8 mouse cellular contexts compared by ENCODE assay signal in the genomic region with DNA sequence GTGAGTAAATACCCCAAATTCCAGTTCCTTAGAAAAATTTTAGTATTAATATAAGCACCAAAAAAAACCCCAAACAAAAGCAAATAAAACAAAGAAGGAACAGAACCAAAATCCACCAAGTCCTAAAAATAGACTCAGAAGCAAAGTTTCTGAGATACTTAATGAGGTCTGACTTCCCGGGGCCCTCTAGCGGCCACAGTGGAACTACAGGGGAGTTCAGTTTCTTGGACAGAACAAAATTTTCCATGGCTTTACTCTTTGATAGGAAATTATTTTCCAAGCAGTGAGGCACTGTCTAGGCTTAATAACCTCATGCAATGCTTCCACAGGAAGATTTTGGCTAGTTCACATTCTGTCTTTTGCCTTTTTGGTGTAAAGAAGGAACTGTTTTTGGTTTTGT. TPM values are rescaled to one million over a fixed set of nuclear protein-coding genes. Genes with fewer than 3 reads are reported as not detected.
DNase-seq lines count a peak whose midpoint lies in the region; ATAC-seq and TF ChIP-seq lines count a peak whose summit lies in the region.

No protein-coding gene starts in this region.

- TF ChIP-seq CTCF in intestine, postnatal 0 days (IDR thresholded peaks at IDR 0.05; ENCODE audit: low read depth): peak; percentile 81
- peak; percentile 68 for TF ChIP-seq CTCF in heart, postnatal 0 days (IDR thresholded peaks at IDR 0.05; ENCODE audit: low read depth)
- peak; percentile 98 for TF ChIP-seq CTCF in left cerebral cortex, adult 2 months (IDR thresholded peaks at IDR 0.05)

- H3K4me2 ChIP-seq in intestine, postnatal 0 days (replicated peaks; ENCODE audit: low read depth): no peak overlapping the region
- no peak overlapping the region for H3K4me2 ChIP-seq in intestine, embryonic 16.5 days (ENCODE audit: low read depth, low read length)
- no peak overlapping the region for H3K4me2 ChIP-seq in heart, postnatal 0 days (ENCODE audit: low read depth, low read length)

- H3K4me3 ChIP-seq in intestine, postnatal 0 days (ENCODE audit: low read depth, low read length): no peak overlapping the region
- no peak overlapping the region for H3K4me3 ChIP-seq in intestine, embryonic 16.5 days (ENCODE audit: low read length)
- no peak overlapping the region for H3K4me3 ChIP-seq in heart, postnatal 0 days (ENCODE audit: low read depth, low read length)
- H3K4me3 ChIP-seq in left cerebral cortex, adult 2 months: no peak overlapping the region

- H3K36me3 ChIP-seq in intestine, postnatal 0 days (ENCODE audit: control insufficient read depth, insufficient read depth): no peaks in the 10 kb centered on the region
- no peaks in the 10 kb centered on the region for H3K36me3 ChIP-seq in intestine, embryonic 16.5 days (ENCODE audit: control insufficient read depth, insufficient read depth, low read length)
- H3K36me3 ChIP-seq in heart, postnatal 0 days (replicated peaks; ENCODE audit: control insufficient read depth, insufficient read depth, low read length): no peaks in the 10 kb centered on the region

- 0% methylated on average over 2 of the region's 2 CpGs for WGBS in intestine, postnatal 0 days
- WGBS in intestine, embryonic 16.5 days: 0% methylated on average over 2 of the region's 2 CpGs
- 0% methylated on average over 2 of the region's 2 CpGs for WGBS in heart, postnatal 0 days

- no peak overlapping the region for H3K27ac ChIP-seq in intestine, postnatal 0 days (ENCODE audit: low read depth, low read length)
- H3K27ac ChIP-seq in intestine, embryonic 16.5 days (ENCODE audit: low read length): no peak overlapping the region
- H3K27ac ChIP-seq in heart, postnatal 0 days (ENCODE audit: low read depth): no peak overlapping the region
- no peak overlapping the region for H3K27ac ChIP-seq in left cerebral cortex, adult 2 months

- no peak for ATAC-seq in intestine, postnatal 0 days
- ATAC-seq in intestine, embryonic 16.5 days: no peak
- peak; percentile 33; the same call in 1 of the 2 replicates for ATAC-seq in heart, postnatal 0 days (ENCODE audit: insufficient read depth, low read depth)
- ATAC-seq in neutrophil, adult 5-6 weeks (ENCODE audit: extremely low read depth, insufficient number of reproducible peaks, low FRiP score, poor library complexity, severe bottlenecking): peak; percentile 56; the same call in 1 of the 2 replicates

- intact Hi-C loops in left cerebral cortex, adult 2 months (cut with DNase I): no loop called here

- no peaks in the 10 kb centered on the region for H3K27me3 ChIP-seq in intestine, postnatal 0 days (replicated peaks; ENCODE audit: control insufficient read depth, insufficient read depth, low read length)
- no peaks in the 10 kb centered on the region for H3K27me3 ChIP-seq in intestine, embryonic 16.5 days (replicated peaks; ENCODE audit: control insufficient read depth, insufficient read depth, low read length)
- no peaks in the 10 kb centered on the region for H3K27me3 ChIP-seq in heart, postnatal 0 days (ENCODE audit: control insufficient read depth, insufficient read depth, low read length)

- no peaks in the 10 kb centered on the region for H3K9me3 ChIP-seq in intestine, postnatal 0 days (ENCODE audit: control insufficient read depth)
- H3K9me3 ChIP-seq in intestine, embryonic 16.5 days (ENCODE audit: control insufficient read depth, low read length): no peaks in the 10 kb centered on the region
- no peaks in the 10 kb centered on the region for H3K9me3 ChIP-seq in heart, postnatal 0 days (replicated peaks; ENCODE audit: control insufficient read depth, low read length)

- no peaks in the 10 kb centered on the region for H3K4me1 ChIP-seq in intestine, postnatal 0 days (replicated peaks; ENCODE audit: control insufficient read depth, insufficient read depth, low read length)
- H3K4me1 ChIP-seq in intestine, embryonic 16.5 days (ENCODE audit: control insufficient read depth, insufficient read depth, low read length): no peaks in the 10 kb centered on the region
- H3K4me1 ChIP-seq in heart, postnatal 0 days (ENCODE audit: control insufficient read depth, insufficient read depth): no peaks in the 10 kb centered on the region; the same call in 1 of the 2 replicates

- no peak for TF ChIP-seq EP300 in heart, postnatal 0 days (IDR thresholded peaks at IDR 0.05; ENCODE audit: low read depth)

- DNase-seq in adipocyte (ENCODE audit: low spot score): peak; percentile 74
- peak; percentile 56 to 75 for DNase-seq in cerebellum, postnatal 4 days (ENCODE audit: low spot score in 2 of 2)
- DNase-seq in heart, postnatal 0 days (ENCODE audit: low spot score): peak; percentile 74
- peak; percentile 69 to 77 for DNase-seq in left cerebral cortex, adult 2 months (ENCODE audit: extremely low spot score in 1 of 2, low spot score in 2 of 2)
- DNase-seq in thymus, postnatal 0 days (ENCODE audit: low spot score): peak; percentile 45

- no peak overlapping the region for H3K9ac ChIP-seq in intestine, postnatal 0 days (ENCODE audit: low read depth, low read length)
- H3K9ac ChIP-seq in intestine, embryonic 16.5 days (ENCODE audit: low read depth, low read length): no peak overlapping the region
- no peak overlapping the region for H3K9ac ChIP-seq in heart, postnatal 0 days (replicated peaks; ENCODE audit: low read depth, low read length)

RNA-seq across cellular contexts. Expression of gene Rsad2, which starts 12.2 kb away (rescaled TPM):
- polyA plus RNA-seq in intestine, postnatal 0 days (2015; fragmentation: Nextera tagmentation; extraction: Ambion mirVana): 10.8 and 13.1 TPM in 2 replicates
- 1.2 TPM in 2 replicates for polyA plus RNA-seq in intestine, embryonic 16.5 days (2015; fragmentation: Nextera tagmentation; extraction: Ambion mirVana)
- 4.3 and 7.1 TPM in 2 replicates for total RNA-seq in heart, postnatal 0 days (2014; rRNA removed; ENCODE audit: low replicate concordance)
- polyA plus RNA-seq in heart, postnatal 0 days (2015; fragmentation: Nextera tagmentation; extraction: Ambion mirVana): 3.0 and 4.8 TPM in 2 replicates
- total RNA-seq in left cerebral cortex, adult 2 months (2021): 1 to 10 TPM in 1 of 2 experiments, under 1 TPM in 1; 0.66 to 1.3 TPM
- total RNA-seq in neutrophil, adult 5-6 weeks (2017): 104 and 110 TPM in 2 replicates
- polyA plus RNA-seq in thymus, postnatal 0 days (2015; fragmentation: Nextera tagmentation; extraction: Ambion mirVana): 5.1 and 6.5 TPM in 2 replicates

RNA-seq across cellular contexts. Expression of gene Cmpk2, which starts 24.9 kb away (rescaled TPM):
- polyA plus RNA-seq in intestine, postnatal 0 days (2015; fragmentation: Nextera tagmentation; extraction: Ambion mirVana): 14.2 and 15.0 TPM in 2 replicates
- polyA plus RNA-seq in intestine, embryonic 16.5 days (2015; fragmentation: Nextera tagmentation; extraction: Ambion mirVana): 4.4 and 5.5 TPM in 2 replicates
- total RNA-seq in heart, postnatal 0 days (2014; rRNA removed; ENCODE audit: low replicate concordance): 7.8 and 13.6 TPM in 2 replicates
- 3.3 and 5.5 TPM in 2 replicates for polyA plus RNA-seq in heart, postnatal 0 days (2015; fragmentation: Nextera tagmentation; extraction: Ambion mirVana)
- total RNA-seq in left cerebral cortex, adult 2 months (2021): 10 to 100 TPM; 19.5 to 21.9 TPM
- total RNA-seq in neutrophil, adult 5-6 weeks (2017): 35.9 and 51.3 TPM in 2 replicates
- 6.1 and 6.8 TPM in 2 replicates for polyA plus RNA-seq in thymus, postnatal 0 days (2015; fragmentation: Nextera tagmentation; extraction: Ambion mirVana)

RNA-seq across cellular contexts. Expression of gene Rnf144a, which starts 29.0 kb away (rescaled TPM):
- 4.4 and 5.5 TPM in 2 replicates for polyA plus RNA-seq in intestine, postnatal 0 days (2015; fragmentation: Nextera tagmentation; extraction: Ambion mirVana)
- 13.7 and 13.8 TPM in 2 replicates for polyA plus RNA-seq in intestine, embryonic 16.5 days (2015; fragmentation: Nextera tagmentation; extraction: Ambion mirVana)
- 6.8 and 8.5 TPM in 2 replicates for total RNA-seq in heart, postnatal 0 days (2014; rRNA removed; ENCODE audit: low replicate concordance)
- polyA plus RNA-seq in heart, postnatal 0 days (2015; fragmentation: Nextera tagmentation; extraction: Ambion mirVana): 9.1 and 9.4 TPM in 2 replicates
- 10 to 100 TPM; 26.8 to 34.2 TPM for total RNA-seq in left cerebral cortex, adult 2 months (2021)
- 193 and 199 TPM in 2 replicates for total RNA-seq in neutrophil, adult 5-6 weeks (2017)
- 6.6 and 11.0 TPM in 2 replicates for polyA plus RNA-seq in thymus, postnatal 0 days (2015; fragmentation: Nextera tagmentation; extraction: Ambion mirVana)

Comparison
In these comparisons a context has a peak if more than half of its experiments do, and no peak if none do; other contexts are left out.
1. ATAC-seq: peak in heart, postnatal 0 days (single experiment) and neutrophil, adult 5-6 weeks (single experiment); none in intestine, postnatal 0 days (single experiment) and intestine, embryonic 16.5 days (single experiment).
2. Peak in every context shown above with its lines, with median percentiles within 50 percentile points of each other: CTCF ChIP-seq and DNase-seq.